Mouse (Mus musculus) hindbrain, embryonic 11.5 days (tissue): ENCODE measurements around the gene Adamtsl1. TPM values are rescaled to one million over a fixed set of nuclear protein-coding genes. Genes with fewer than 3 reads are reported as not detected.

Experiments used
- ATAC-seq: fragments of 200-750 bp; cut with Nextera tagmentation; 2 replicates; pipeline ENCODE4 v1.8.0; 2017; ENCODE audit warnings: mild to moderate bottlenecking, moderate TSS enrichment, moderate library complexity; ENCODE audit not compliant: low FRiP score
- DNase-seq: peaks from one replicate; pipeline ENCODE4 v3.0.0-alpha.2; 2015; ENCODE audit warnings: low spot score
- H3K27ac ChIP-seq: fragments of 300-500 bp; sonication (generic); 2 replicates; pipeline ENCODE4 v1.5.1; 2014; ENCODE audit warnings: mild to moderate bottlenecking, low read depth, low read length
- H3K27me3 ChIP-seq: fragments of 300-500 bp; sonication (generic); 2 replicates; pipeline ENCODE4 v1.6.1; 2014; ENCODE audit warnings: mild to moderate bottlenecking, low read length, moderate library complexity, mixed read lengths; ENCODE audit not compliant: control insufficient read depth, insufficient read depth
- H3K36me3 ChIP-seq: fragments of 300-500 bp; sonication (generic); 2 replicates; pipeline ENCODE4 v1.6.1; 2014; ENCODE audit warnings: mild to moderate bottlenecking, low read length, moderate library complexity, mixed read lengths; ENCODE audit not compliant: control insufficient read depth, insufficient read depth
- H3K4me1 ChIP-seq: fragments of 300-500 bp; sonication (generic); replicated peaks from 2 replicates; pipeline ENCODE4 v1.6.1; 2014; ENCODE audit warnings: low read length, mixed read lengths; ENCODE audit not compliant: control insufficient read depth, insufficient read depth
- H3K4me2 ChIP-seq: fragments of 300-500 bp; sonication (generic); replicated peaks from 2 replicates; pipeline ENCODE4 v1.6.1; 2014; ENCODE audit warnings: mild to moderate bottlenecking, low read depth, low read length
- H3K4me3 ChIP-seq: fragments of 300-500 bp; sonication (generic); 2 replicates; pipeline ENCODE4 v1.5.1; 2014; ENCODE audit warnings: low read depth, low read length
- H3K9ac ChIP-seq: fragments of 300-500 bp; sonication (generic); 2 replicates; pipeline ENCODE4 v1.6.1; 2014; ENCODE audit warnings: low read depth, low read length
- H3K9me3 ChIP-seq: fragments of 300-500 bp; sonication (generic); 2 replicates; pipeline ENCODE4 v1.6.1; 2016; ENCODE audit warnings: low read length; ENCODE audit not compliant: control insufficient read depth
- WGBS: fragments of 180-500 bp; shearing (Covaris S2); extraction: QIAGEN DNeasy Blood & Tissue Kit; methylation state at CpG from one replicate; pipeline ENCODE4 v1.1.7; 2014; 5-methylcytosine and 5-hydroxymethylcytosine counted together
- polyA plus RNA-seq: library from polyadenylated mRNA; unstranded; fragments of >200 nt; fragmentation: Nextera tagmentation; extraction: Ambion mirVana; gene quantifications from 2 replicates; pipeline ENCODE4 v1.2.1, GENCODE M21; 2014

The Adamtsl1 gene
- polyA plus RNA-seq, 1 experiment from 2014 or later = 11.1 TPM

- WGBS = 79% methylated on average over 5 of the region's 5 CpGs
- no peak for ATAC-seq
Observed at GRCm38 (mm10) chr4:86326003-86326402, 812.0 kb downstream of the Adamtsl1 start.

GRCm38 (mm10) chr4:86326638-86327037, 812.7 kb downstream of the Adamtsl1 start:
- Histone ChIP-seq H3K27ac (no peak overlapping the region), H3K4me3 (no peak overlapping the region), H3K4me1 (no peaks in the 10 kb centered on the region), H3K9ac (no peak overlapping the region), H3K4me2 (no peak overlapping the region), H3K27me3 (no peaks in the 10 kb centered on the region), H3K9me3 (no peaks in the 10 kb centered on the region), H3K36me3 (no peaks in the 10 kb centered on the region)
- WGBS = 79% methylated on average over 8 of the region's 8 CpGs
- no peak for ATAC-seq
- DNase-seq = no peak

More at GRCm38 (mm10) chr4:86326003-86326402, 812.0 kb downstream of the Adamtsl1 start:
- H3K27ac ChIP-seq = no peak overlapping the region
- no peaks in the 10 kb centered on the region for H3K36me3 ChIP-seq
- no peaks in the 10 kb centered on the region for H3K9me3 ChIP-seq
- H3K9ac ChIP-seq = no peak overlapping the region
- no peak overlapping the region for H3K4me3 ChIP-seq
- no peaks in the 10 kb centered on the region for H3K27me3 ChIP-seq
- H3K4me1 ChIP-seq = no peaks in the 10 kb centered on the region
- no peak for DNase-seq
- no peak overlapping the region for H3K4me2 ChIP-seq

- Histone ChIP-seq H3K36me3 (no peaks in the 10 kb centered on the region), H3K4me2 (no peak overlapping the region), H3K4me3 (no peak overlapping the region), H3K4me1 (no peaks in the 10 kb centered on the region), H3K27me3 (no peaks in the 10 kb centered on the region), H3K27ac (no peak overlapping the region), H3K9ac (no peak overlapping the region), H3K9me3 (no peaks in the 10 kb centered on the region)
- 95% methylated on average over 1 of the region's 1 CpGs for WGBS
- ATAC-seq (no peak), DNase-seq (no peak)
Observed at GRCm38 (mm10) chr4:86329481-86329880, 815.5 kb downstream of the Adamtsl1 start.

- WGBS = 55% methylated on average over 10 of the region's 10 CpGs
- Histone ChIP-seq H3K27ac (no peak overlapping the region), H3K9ac (no peak overlapping the region), H3K9me3 (no peaks in the 10 kb centered on the region), H3K36me3 (no peaks in the 10 kb centered on the region), H3K4me1 (no peaks in the 10 kb centered on the region), H3K27me3 (no peaks in the 10 kb centered on the region), H3K4me3 (no peak overlapping the region), H3K4me2 (no peak overlapping the region)
- ATAC-seq (no peak), DNase-seq (no peak)
Observed at GRCm38 (mm10) chr4:86335861-86336415, 822.0 kb downstream of the Adamtsl1 start.

GRCm38 (mm10) chr4:86337216-86337765, 823.3 kb downstream of the Adamtsl1 start:
- Histone ChIP-seq H3K36me3 (no peaks in the 10 kb centered on the region), H3K9me3 (no peaks in the 10 kb centered on the region), H3K27ac (no peak overlapping the region), H3K4me3 (no peak overlapping the region), H3K4me2 (no peak overlapping the region), H3K9ac (no peak overlapping the region), H3K4me1 (no peaks in the 10 kb centered on the region), H3K27me3 (no peaks in the 10 kb centered on the region)
- 78% methylated on average over 6 of the region's 6 CpGs for WGBS
- DNase-seq (no peak), ATAC-seq (no peak)

- no peak overlapping the region for H3K27ac ChIP-seq
- no peaks in the 10 kb centered on the region for H3K9me3 ChIP-seq
- H3K36me3 ChIP-seq = no peaks in the 10 kb centered on the region
- H3K27me3 ChIP-seq = no peaks in the 10 kb centered on the region
- WGBS = 87% methylated on average over 4 of the region's 4 CpGs
- no peak overlapping the region for H3K9ac ChIP-seq
- H3K4me1 ChIP-seq = no peaks in the 10 kb centered on the region
- H3K4me2 ChIP-seq = no peak overlapping the region
- H3K4me3 ChIP-seq = no peak overlapping the region
- ATAC-seq (no peak), DNase-seq (no peak)
Observed at GRCm38 (mm10) chr4:86349341-86349740, 835.4 kb downstream of the Adamtsl1 start.

- DNase-seq = no peak
- no peaks in the 10 kb centered on the region for H3K36me3 ChIP-seq
- WGBS = 86% methylated on average over 4 of the region's 4 CpGs
- ATAC-seq = no peak
- H3K4me1 ChIP-seq = no peaks in the 10 kb centered on the region
- H3K9ac ChIP-seq = no peak overlapping the region
- H3K27me3 ChIP-seq = no peaks in the 10 kb centered on the region
- H3K27ac ChIP-seq = no peak overlapping the region
- H3K9me3 ChIP-seq = no peaks in the 10 kb centered on the region
- no peak overlapping the region for H3K4me3 ChIP-seq
- no peak overlapping the region for H3K4me2 ChIP-seq
Observed at GRCm38 (mm10) chr4:86352121-86352520, 838.1 kb downstream of the Adamtsl1 start.

- 92% methylated on average over 4 of the region's 4 CpGs for WGBS
Observed at GRCm38 (mm10) chr4:86353550-86353949, 839.6 kb downstream of the Adamtsl1 start.

GRCm38 (mm10) chr4:86359398-86359797, 845.4 kb downstream of the Adamtsl1 start:
- Histone ChIP-seq H3K9me3 (no peaks in the 10 kb centered on the region), H3K4me2 (no peak overlapping the region), H3K27ac (no peak overlapping the region), H3K9ac (no peak overlapping the region), H3K27me3 (no peaks in the 10 kb centered on the region), H3K4me1 (no peaks in the 10 kb centered on the region), H3K4me3 (no peak overlapping the region), H3K36me3 (no peaks in the 10 kb centered on the region)
- ATAC-seq (no peak), DNase-seq (no peak)
- WGBS = 90% methylated on average over 5 of the region's 5 CpGs

More at GRCm38 (mm10) chr4:86353550-86353949, 839.6 kb downstream of the Adamtsl1 start:
- no peak for ATAC-seq
- Histone ChIP-seq H3K36me3 (no peaks in the 10 kb centered on the region), H3K4me1 (no peaks in the 10 kb centered on the region), H3K4me3 (no peak overlapping the region), H3K9me3 (no peaks in the 10 kb centered on the region), H3K4me2 (no peak overlapping the region), H3K27me3 (no peaks in the 10 kb centered on the region), H3K27ac (no peak overlapping the region), H3K9ac (no peak overlapping the region)
- no peak for DNase-seq
